In genomic region chr17:80145210-80145609, GRCm38 (mm10) we compare ENCODE assay signal across 25 mouse cellular contexts. TPM values are rescaled to one million over a fixed set of nuclear protein-coding genes. Genes with fewer than 3 reads are reported as not detected.
DNase-seq lines count a peak whose midpoint lies in the region; ATAC-seq and TF ChIP-seq lines count a peak whose summit lies in the region.
"Had no signal": no experiment of that assay in that cellular context is flagged by ENCODE, and none has a peak within 500 bp of the region (broad histone marks: within the 10 kb centered on the region; RNA-seq: fewer than 3 reads in every experiment).

No protein-coding gene starts in this region.

- no peak for TF ChIP-seq POLR2A in kidney, adult 2 months (IDR thresholded peaks at IDR 0.05; ENCODE audit: low read depth, low read length)

- H3K4me1 ChIP-seq in kidney, adult 2 months (ENCODE audit: control insufficient read depth, insufficient read depth, low read length), result no peaks in the 10 kb centered on the region

- DNase-seq in kidney, adult 2 months, result no peak
- no peak for DNase-seq in kidney, postnatal 36 days
- peak; percentile 22 for DNase-seq in lung, postnatal 10 days
- no peak for DNase-seq in lung, postnatal 14 days
- DNase-seq in telencephalon, adult 2 months (ENCODE audit: low read depth, low spot score), result peak; percentile 40
- no peak for DNase-seq in kidney, adult 18-20 months
- DNase-seq: adrenal gland, postnatal 10 days; adrenal gland, postnatal 36 days; cerebellum, adult 11 months; cerebellum, adult 2 months; cerebellum, adult 9-11 months; cerebellum, postnatal 25 days; gastrocnemius, postnatal 10 days; gastrocnemius, postnatal 36 days; heart, adult 2 months had no signal

- TF ChIP-seq CTCF in kidney, adult 2 months (conservative IDR thresholded peaks at IDR 0.05; ENCODE audit: insufficient read depth, insufficient read length, low read depth, low read length), result no peak

- WGBS in kidney, adult 2 months, result 60% methylated on average over 7 of the region's 7 CpGs

- no peaks in the 10 kb centered on the region for H3K27me3 ChIP-seq in kidney, adult 2 months (replicated peaks; ENCODE audit: control insufficient read depth, insufficient read depth, low read length)
- H3K27me3 ChIP-seq: embryonic facial prominence, embryonic 13.5 days; forebrain, embryonic 12.5 days; forebrain, embryonic 15.5 days; hindbrain, embryonic 12.5 days; hindbrain, embryonic 15.5 days had no signal

- H3K4me3 ChIP-seq in kidney, adult 2 months (ENCODE audit: insufficient read depth, low read depth, low read length), result no peak overlapping the region
- H3K4me3 ChIP-seq: embryonic facial prominence, embryonic 10.5 days; embryonic facial prominence, embryonic 13.5 days; erythroblast, embryonic 14.5 days; forebrain, embryonic 12.5 days; forebrain, embryonic 15.5 days; heart, adult 2 months; heart, embryonic 10.5 days; hindbrain, embryonic 12.5 days; hindbrain, embryonic 15.5 days had no signal

- peak; percentile 47 for ATAC-seq in inflammation-experienced regulatory T-cells, adult 6 months
- no peak; the same call in 1 of the 2 replicates for ATAC-seq in frontal cortex, adult (ENCODE audit: low TSS enrichment)
- ATAC-seq: forebrain, embryonic 15.5 days had no signal

- no peaks in the 10 kb centered on the region for H3K36me3 ChIP-seq in kidney, adult 2 months (ENCODE audit: control insufficient read depth, insufficient read depth, low read length)
- H3K36me3 ChIP-seq: embryonic facial prominence, embryonic 10.5 days; embryonic facial prominence, embryonic 13.5 days; forebrain, embryonic 12.5 days; forebrain, embryonic 15.5 days; heart, embryonic 10.5 days; hindbrain, embryonic 12.5 days; hindbrain, embryonic 15.5 days had no signal

- peak overlapping the region; percentile 41; the same call in 1 of the 2 replicates for H3K27ac ChIP-seq in kidney, adult 2 months (ENCODE audit: insufficient read depth, low read depth, low read length)
- H3K27ac ChIP-seq: embryonic facial prominence, embryonic 10.5 days; embryonic facial prominence, embryonic 13.5 days; forebrain, embryonic 12.5 days; forebrain, embryonic 15.5 days; heart, adult 2 months; heart, embryonic 10.5 days; hindbrain, embryonic 12.5 days; hindbrain, embryonic 15.5 days had no signal

RNA-seq across cellular contexts. Expression of gene Galm, which starts 17.9 kb away (rescaled TPM):
- polyA plus RNA-seq in kidney, adult 2 months (2012; rRNA removed), result 115 and 124 TPM in 2 replicates
- polyA plus RNA-seq in inflammation-experienced regulatory T-cells, adult 6 months (2017; shearing (Covaris generic)), result 10 to 100 TPM; 36.2 to 50.6 (median 42.1) TPM
- polyA plus RNA-seq: erythroblast, embryonic 14.5 days had no signal

Comparison
In these comparisons a context has a peak if more than half of its experiments do, and no peak if none do; other contexts are left out.
1. DNase-seq: peak in lung, postnatal 10 days (single experiment) and telencephalon, adult 2 months (single experiment); none in kidney, adult 2 months (single experiment), kidney, postnatal 36 days (0 of 2), lung, postnatal 14 days (single experiment) and kidney, adult 18-20 months (single experiment).